Mouse (Mus musculus) megakaryocyte, embryonic 14.5 days (primary cell): ENCODE results near the gene Mgat4d.

Experiments used
- FLI1 ChIP-seq: IDR thresholded peaks from 2 replicates; pipeline ENCODE4 v1.6.1; 2012; ENCODE audit warnings: low read length, inconsistent platforms, mixed read lengths
- GATA1 ChIP-seq: IDR thresholded peaks from 3 replicates; pipeline ENCODE4 v1.6.1; 2012; ENCODE audit warnings: mixed read lengths, low read length, inconsistent platforms, borderline replicate concordance

- TF ChIP-seq GATA1 (no peak), FLI1 (no peak)
These were observed 69.7 kb downstream of the Mgat4d start for GRCm38 (mm10) chr8:83417970-83418369.
